Mouse (Mus musculus): ENCODE data around the gene Adad2.

Gene Adad2

GRCm38 (mm10) chr8:119644429-119644960 is 31.9 kb downstream of the Adad2 start:
- DNase-seq: no peak

- DNase-seq: no peak
Measured at GRCm38 (mm10) chr8:119644981-119645597, 32.5 kb downstream of the Adad2 start.

- no peak for DNase-seq
Measured at GRCm38 (mm10) chr8:119646197-119646596, 33.6 kb downstream of the Adad2 start.

- DNase-seq: no peak
Measured at GRCm38 (mm10) chr8:119646846-119647245, 34.3 kb downstream of the Adad2 start.

- no peak for DNase-seq
Measured at GRCm38 (mm10) chr8:119651324-119651723, 38.8 kb downstream of the Adad2 start.

- DNase-seq: peak; percentile 79
Measured at GRCm38 (mm10) chr8:119656709-119657464, 44.3 kb downstream of the Adad2 start.

- DNase-seq: peak; percentile 91
Measured at GRCm38 (mm10) chr8:119661081-119661480, 48.5 kb downstream of the Adad2 start.

GRCm38 (mm10) chr8:119661892-119662291 is 49.3 kb downstream of the Adad2 start:
- DNase-seq: peak; percentile 75

- DNase-seq: no peak
Measured at GRCm38 (mm10) chr8:119663440-119663839, 50.9 kb downstream of the Adad2 start.

GRCm38 (mm10) chr8:119665270-119665669 is 52.7 kb downstream of the Adad2 start:
- DNase-seq: peak; percentile 76
